Mouse (Mus musculus): Measurements from ENCODE around the gene Crybg2.

GRCm38 (mm10) chr4:134097015-134097608, 36.5 kb downstream of the Crybg2 start:
- TF ChIP-seq CTCF (IDR thresholded peaks at IDR 0.05), result no peak
- no peak for TF ChIP-seq EP300 (IDR thresholded peaks at IDR 0.05)

Data from lung, postnatal 0 days (tissue).